Mouse (Mus musculus) hindbrain, embryonic 14.5 days (tissue): Measurements from ENCODE around the gene Gpr68. TPM values are rescaled to one million over a fixed set of nuclear protein-coding genes. Genes with fewer than 3 reads are reported as not detected.
A peak's percentile ranks its signal among the peaks of the same experiment; 100 is the strongest.

Experiments
- ATAC-seq: fragments of 200-750 bp; cut with Nextera tagmentation; 2 replicates; pipeline ENCODE4 v1.8.0; 2017; ENCODE audit warnings: moderate number of reproducible peaks, mild to moderate bottlenecking, moderate TSS enrichment, moderate library complexity; ENCODE audit not compliant: low FRiP score
- DNase-seq: peaks from one replicate; pipeline ENCODE4 v3.0.0-alpha.2; 2015; ENCODE audit warnings: low spot score
- H3K27ac ChIP-seq: fragments of 300-500 bp; sonication (generic); 2 replicates; pipeline ENCODE4 v1.5.1; 2014; ENCODE audit warnings: mild to moderate bottlenecking, moderate library complexity
- H3K27me3 ChIP-seq: fragments of 300-500 bp; sonication (generic); 2 replicates; pipeline ENCODE4 v1.6.1; 2014; ENCODE audit warnings: mild to moderate bottlenecking, low read length, mixed read lengths; ENCODE audit not compliant: control insufficient read depth, insufficient read depth
- H3K36me3 ChIP-seq: fragments of 300-500 bp; sonication (generic); replicated peaks from 2 replicates; pipeline ENCODE4 v1.6.1; 2014; ENCODE audit not compliant: control insufficient read depth, insufficient read depth
- H3K4me1 ChIP-seq: fragments of 300-500 bp; sonication (generic); replicated peaks from 2 replicates; pipeline ENCODE4 v1.6.1; 2014; ENCODE audit warnings: antibody characterized with exemption, low read length, mixed read lengths; ENCODE audit not compliant: control insufficient read depth, insufficient read depth
- H3K4me2 ChIP-seq: fragments of 300-500 bp; sonication (generic); replicated peaks from 2 replicates; pipeline ENCODE4 v1.6.1; 2014; ENCODE audit warnings: mild to moderate bottlenecking, moderate library complexity
- H3K4me3 ChIP-seq: fragments of 300-500 bp; sonication (generic); replicated peaks from 2 replicates; pipeline ENCODE4 v1.5.1; 2014; ENCODE audit warnings: mild to moderate bottlenecking, low read length
- H3K9ac ChIP-seq: fragments of 300-500 bp; sonication (generic); 2 replicates; pipeline ENCODE4 v1.6.1; 2014
- H3K9me3 ChIP-seq: fragments of 300-500 bp; sonication (generic); 2 replicates; pipeline ENCODE4 v1.6.1; 2016; ENCODE audit warnings: low read length; ENCODE audit not compliant: control insufficient read depth
- WGBS: fragments of 180-500 bp; shearing (Covaris S2); extraction: QIAGEN DNeasy Blood & Tissue Kit; methylation state at CpG from one replicate; pipeline ENCODE4 v1.1.7; 2014; 5-methylcytosine and 5-hydroxymethylcytosine counted together
- polyA plus RNA-seq: library from polyadenylated mRNA; unstranded; fragments of >200 nt; fragmentation: Nextera tagmentation; extraction: Ambion mirVana; gene quantifications from 2 replicates; pipeline ENCODE4 v1.2.1, GENCODE M21; 2014

The Gpr68 gene
- polyA plus RNA-seq, 1 experiment from 2014 or later, result 3.7 TPM

DNA sequence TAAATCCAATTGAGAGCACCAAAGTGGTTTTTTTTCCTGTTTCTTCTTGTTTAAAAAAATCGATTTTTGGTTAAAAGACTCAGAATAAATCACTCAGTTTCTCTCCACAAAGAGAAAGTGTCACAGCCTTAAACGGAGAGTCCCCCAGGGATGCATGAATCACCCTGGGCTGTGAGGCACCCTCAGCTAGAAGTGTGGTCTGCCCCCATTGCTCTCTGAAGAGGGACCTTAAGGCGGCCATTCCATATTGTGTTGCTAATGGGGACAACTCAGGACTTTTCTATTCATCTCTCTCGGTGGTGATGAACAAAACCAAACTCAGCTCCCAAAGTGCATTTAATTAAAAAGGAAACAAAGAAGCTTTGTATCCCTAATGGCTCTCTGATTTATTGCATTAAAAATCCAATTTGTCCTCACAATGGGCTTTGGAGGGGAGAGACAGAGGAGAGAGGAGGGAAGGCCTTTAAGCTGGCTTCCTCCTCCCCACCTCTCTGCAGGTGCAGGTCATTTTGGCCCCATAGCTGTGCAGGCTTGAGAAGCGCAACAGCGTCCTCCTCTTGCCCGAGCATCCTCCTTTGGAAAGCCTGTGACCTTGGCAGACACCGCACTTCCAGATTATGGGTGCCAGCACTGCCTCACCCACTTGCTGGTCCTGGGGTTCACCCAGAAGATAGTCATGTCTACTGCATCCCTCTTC, 76.2 kb downstream of the Gpr68 start:
- Histone ChIP-seq H3K36me3 (no peaks in the 10 kb centered on the region), H3K27ac (no peak overlapping the region), H3K4me1 (no peaks in the 10 kb centered on the region), H3K4me3 (no peak overlapping the region), H3K27me3 (no peaks in the 10 kb centered on the region), H3K9ac (no peak overlapping the region), H3K4me2 (no peak overlapping the region), H3K9me3 (no peaks in the 10 kb centered on the region)
- WGBS, result 33% methylated on average over 8 of the region's 8 CpGs
- DNase-seq (no peak), ATAC-seq (peak; percentile 37; the same call in 1 of the 2 replicates)

DNA sequence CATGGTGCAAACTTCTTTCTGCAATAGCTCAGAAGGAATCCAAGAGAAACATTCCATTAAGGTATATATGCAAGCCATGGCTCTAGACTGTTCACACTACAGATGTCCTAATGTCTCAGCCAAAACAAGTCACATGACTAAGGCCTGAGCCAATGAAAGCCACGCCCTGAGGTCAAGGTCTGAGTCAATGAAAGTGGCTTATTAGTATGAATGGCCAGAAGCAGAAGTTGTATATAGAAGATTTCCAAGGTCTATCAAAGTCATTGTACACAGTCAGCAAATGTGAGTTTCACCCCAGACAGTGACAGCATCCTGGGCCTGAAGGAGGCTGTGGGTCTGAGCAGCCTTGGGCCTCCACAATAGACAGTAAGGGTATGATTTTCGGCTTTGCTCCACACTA, 77.0 kb downstream of the Gpr68 start:
- Histone ChIP-seq H3K27me3 (no peaks in the 10 kb centered on the region), H3K9ac (no peak overlapping the region), H3K27ac (no peak overlapping the region), H3K4me3 (no peak overlapping the region), H3K36me3 (no peaks in the 10 kb centered on the region), H3K4me1 (no peaks in the 10 kb centered on the region), H3K9me3 (no peaks in the 10 kb centered on the region), H3K4me2 (no peak overlapping the region)
- ATAC-seq (no peak), DNase-seq (no peak)
- 81% methylated on average over 2 of the region's 2 CpGs for WGBS

Other genes with a start within 250 kb of the Gpr68 start
- gene Rps6ka5, start 181.2 kb downstream of the Gpr68 start, polyA plus RNA-seq, result 6.3 and 7.2 TPM in 2 replicates
- 3.2 and 3.6 TPM in 2 replicates for gene Dglucy, start 129.1 kb downstream of the Gpr68 start, polyA plus RNA-seq
- gene Ccdc88c, start 120.9 kb upstream of the Gpr68 start, polyA plus RNA-seq, result 11.1 and 13.3 TPM in 2 replicates
- 29.1 and 33.6 TPM in 2 replicates for gene Ppp4r3a, start 175.5 kb upstream of the Gpr68 start, polyA plus RNA-seq